16 mouse cellular contexts compared by ENCODE assay signal in the genomic region with DNA sequence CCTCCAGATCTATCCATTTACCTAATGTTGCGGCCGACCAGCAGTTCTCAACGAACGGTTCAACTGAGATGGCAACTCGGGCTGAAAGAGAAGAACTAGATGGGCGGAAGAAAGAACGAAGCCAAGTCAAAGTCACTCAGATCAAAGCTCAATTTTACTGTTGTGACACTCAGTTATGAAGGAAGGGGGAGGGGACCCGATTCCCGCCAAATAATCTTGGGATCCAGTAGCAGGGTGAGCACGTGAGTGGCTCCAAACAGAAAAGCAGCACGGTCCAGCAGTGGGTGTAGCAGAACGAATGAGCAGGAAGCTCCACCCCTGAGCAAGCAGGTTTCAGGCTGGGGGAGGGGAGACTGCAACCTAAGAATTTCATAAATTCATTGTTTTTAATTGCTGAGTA. TPM values are rescaled to one million over a fixed set of nuclear protein-coding genes. Genes with fewer than 3 reads are reported as not detected.
DNase-seq lines count a peak whose midpoint lies in the region; ATAC-seq and TF ChIP-seq lines count a peak whose summit lies in the region.
"Not testable (repeated sequence)": the region's sequence is repeated elsewhere in the genome, so short reads cannot be mapped to it uniquely, and the experiment has no call there.
"Had no signal": no experiment of that assay in that cellular context is flagged by ENCODE, and none has a peak within 500 bp of the region (broad histone marks: within the 10 kb centered on the region; RNA-seq: fewer than 3 reads in every experiment).

No protein-coding gene starts in this region.

- ATAC-seq in intestine, embryonic 14.5 days (replicated peaks; ENCODE audit: low FRiP score, low TSS enrichment, low read depth); liver, postnatal 0 days: not testable (repeated sequence)

- TF ChIP-seq CTCF in liver, postnatal 0 days (IDR thresholded peaks at IDR 0.05; ENCODE audit: low read depth): not testable (repeated sequence)

- not testable (repeated sequence) for H3K4me2 ChIP-seq in intestine, embryonic 14.5 days (ENCODE audit: low read length); liver, postnatal 0 days (ENCODE audit: low read depth, low read length)

- not testable (repeated sequence) for H3K4me3 ChIP-seq in intestine, embryonic 14.5 days (ENCODE audit: low read depth, low read length); limb, embryonic 10.5 days; liver, postnatal 0 days (ENCODE audit: low read depth, low read length)

- not testable (repeated sequence) for H3K9ac ChIP-seq in intestine, embryonic 14.5 days (ENCODE audit: low read length); liver, postnatal 0 days (replicated peaks)

- H3K4me1 ChIP-seq in intestine, embryonic 14.5 days (replicated peaks; ENCODE audit: control insufficient read depth, insufficient read depth, low read length); limb, embryonic 10.5 days; liver, postnatal 0 days (ENCODE audit: insufficient read depth): not testable (repeated sequence)

- H3K27me3 ChIP-seq in intestine, embryonic 14.5 days (replicated peaks; ENCODE audit: control insufficient read depth, insufficient read depth, low read length); limb, embryonic 10.5 days (ENCODE audit: low read depth, poor library complexity, severe bottlenecking); liver, postnatal 0 days (ENCODE audit: insufficient read depth, low read length): not testable (repeated sequence)

- DNase-seq in heart, adult 11 months: peak; percentile 82
- DNase-seq in intestine, embryonic 14.5 days (ENCODE audit: low spot score): peak; percentile 24
- DNase-seq in kidney, adult 9 months: peak; percentile 52
- DNase-seq in limb, embryonic 10.5 days (ENCODE audit: low spot score): peak; percentile 12
- peak; percentile 10 for DNase-seq in liver, postnatal 0 days

- TF ChIP-seq EP300 in liver, postnatal 0 days (IDR thresholded peaks at IDR 0.05; ENCODE audit: low read depth): not testable (repeated sequence)

- H3K36me3 ChIP-seq in intestine, embryonic 14.5 days (ENCODE audit: control insufficient read depth, insufficient read depth, low read length); limb, embryonic 10.5 days; liver, postnatal 0 days (replicated peaks; ENCODE audit: insufficient read depth, low read length): not testable (repeated sequence)

- not testable (repeated sequence) for H3K27ac ChIP-seq in intestine, embryonic 14.5 days (ENCODE audit: low read depth); limb, embryonic 10.5 days; liver, postnatal 0 days (ENCODE audit: low read depth)

- not testable (repeated sequence) for H3K9me3 ChIP-seq in intestine, embryonic 14.5 days (ENCODE audit: control insufficient read depth, low read length); limb, embryonic 10.5 days (replicated peaks); liver, postnatal 0 days (ENCODE audit: low read length)

- WGBS in intestine, embryonic 14.5 days: 84% methylated on average over 12 of the region's 12 CpGs
- 89% methylated on average over 12 of the region's 12 CpGs for WGBS in limb, embryonic 10.5 days
- WGBS in liver, postnatal 0 days (ENCODE audit: insufficient replicate concordance): 75% methylated on average over 12 of the region's 12 CpGs

RNA-seq across cellular contexts. Expression of a gene that starts 26.0 kb away (rescaled TPM):
- 0.12 TPM in 1 of 2 replicates, not detected in the other for polyA plus RNA-seq in intestine, embryonic 14.5 days (2014; fragmentation: Nextera tagmentation; extraction: Ambion mirVana)
- not detected in 2 replicates for polyA plus RNA-seq in limb, embryonic 10.5 days (2016; fragmentation: Nextera tagmentation; extraction: Ambion mirVana)
- polyA plus RNA-seq in liver, postnatal 0 days (2015; fragmentation: Nextera tagmentation; extraction: Ambion mirVana): 216 and 246 TPM in 2 replicates
- polyA plus RNA-seq: activated CD4-positive, CD25-positive, alpha-beta regulatory T cell, adult 4 months; C2C12; cerebellum, adult 2 months; cortical plate, adult 2 months; embryonic facial prominence, embryonic 10.5 days; embryonic facial prominence, embryonic 12.5 days; embryonic facial prominence, embryonic 14.5 days; forebrain, embryonic 11.5 days; forebrain, embryonic 13.5 days; forebrain, embryonic 15.5 days; forebrain, postnatal 0 days had no signal

RNA-seq across cellular contexts. Expression of a gene that starts 52.3 kb away (rescaled TPM):
- polyA plus RNA-seq in intestine, embryonic 14.5 days (2014; fragmentation: Nextera tagmentation; extraction: Ambion mirVana): not detected in 2 replicates
- not detected in 2 replicates for polyA plus RNA-seq in limb, embryonic 10.5 days (2016; fragmentation: Nextera tagmentation; extraction: Ambion mirVana)
- 384 and 387 TPM in 2 replicates for polyA plus RNA-seq in liver, postnatal 0 days (2015; fragmentation: Nextera tagmentation; extraction: Ambion mirVana)
- polyA plus RNA-seq: activated CD4-positive, CD25-positive, alpha-beta regulatory T cell, adult 4 months; C2C12; cerebellum, adult 2 months; cortical plate, adult 2 months; embryonic facial prominence, embryonic 10.5 days; embryonic facial prominence, embryonic 12.5 days; embryonic facial prominence, embryonic 14.5 days; forebrain, embryonic 11.5 days; forebrain, embryonic 13.5 days; forebrain, embryonic 15.5 days; forebrain, postnatal 0 days had no signal

Comparison
In these comparisons a context has a peak if more than half of its experiments do, and no peak if none do; other contexts are left out.
1. DNase-seq: peak in every context shown above with its lines; median percentile 82 in heart, adult 11 months; 52 in kidney, adult 9 months; 24 in intestine, embryonic 14.5 days; 12 in limb, embryonic 10.5 days; 10 in liver, postnatal 0 days.
2. RNA of a gene that starts 26.0 kb away (polyA plus RNA-seq): 216 to 246 TPM in liver, postnatal 0 days; 0.12 TPM in intestine, embryonic 14.5 days and not detected in limb, embryonic 10.5 days; every median in the first group is over 100 times any median in the second.
3. RNA of a gene that starts 52.3 kb away (polyA plus RNA-seq): 384 to 387 TPM in liver, postnatal 0 days; not detected in intestine, embryonic 14.5 days and not detected in limb, embryonic 10.5 days; every median in the first group is over 100 times any median in the second.